Mouse (Mus musculus) small intestine, adult 2 months (tissue): ENCODE results near the gene Acod1.

Experiments
- CTCF ChIP-seq: fragments of 200-500 bp; IDR thresholded peaks from 2 replicates; pipeline ENCODE4 v1.5.1; 2012; ENCODE audit warnings: low read depth, mild to moderate bottlenecking, control low read depth, inconsistent platforms, low read length, moderate library complexity, mixed read lengths; ENCODE audit not compliant: insufficient replicate concordance, insufficient read length; ENCODE audit errors: extremely low read depth
- POLR2A ChIP-seq: fragments of 200-500 bp; IDR thresholded peaks from 2 replicates; pipeline ENCODE4 v1.6.1; 2012; ENCODE audit warnings: low read depth, mild to moderate bottlenecking, control low read depth, inconsistent platforms, low read length, moderate library complexity

DNA sequence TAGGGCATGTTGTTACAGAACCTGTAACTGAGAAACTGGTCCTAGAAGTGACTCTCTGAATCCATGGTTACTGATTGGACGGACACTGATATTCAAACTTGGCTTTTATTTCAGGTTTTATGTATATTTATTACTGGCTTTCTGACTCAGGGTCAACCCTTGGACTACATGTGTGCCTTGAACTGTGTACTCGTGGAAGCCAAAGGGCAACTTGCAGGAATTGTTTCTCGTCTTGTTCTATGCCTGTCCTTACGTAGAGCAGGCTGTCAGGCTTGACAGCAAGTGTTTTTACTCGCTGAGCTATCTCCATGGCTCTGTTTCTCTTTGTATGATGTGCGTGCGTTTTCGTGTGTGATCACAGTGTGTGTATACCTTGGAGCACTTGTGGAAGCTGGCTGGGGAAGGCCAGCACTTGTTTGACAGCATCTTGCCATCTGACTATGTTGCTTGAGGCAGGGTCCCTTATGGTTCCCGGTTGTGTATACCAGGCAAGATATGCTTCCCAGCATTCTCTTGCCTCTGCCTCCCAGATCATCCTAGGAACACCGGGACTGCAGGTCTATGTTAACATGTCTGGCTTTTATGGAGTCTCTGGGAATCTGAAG is 56.1 kb downstream of the Acod1 start:
- no peak for TF ChIP-seq POLR2A
- no peak for TF ChIP-seq CTCF
